Mouse (Mus musculus): ENCODE results near the gene Xrcc6. TPM values are rescaled to one million over a fixed set of nuclear protein-coding genes. Genes with fewer than 3 reads are reported as not detected.

The Xrcc6 gene
- polyA plus RNA-seq, 1 experiment, result 23.5 TPM

- no peaks in the 10 kb centered on the region for H3K4me1 ChIP-seq (ENCODE audit: control insufficient read depth, insufficient read depth, low read length)
- TF ChIP-seq CTCF (IDR thresholded peaks at IDR 0.05; ENCODE audit: extremely low read depth, insufficient read depth, low read length), result no peak
- TF ChIP-seq POLR2A (IDR thresholded peaks at IDR 0.05; ENCODE audit: extremely low read depth, insufficient read depth, low read length), result no peak
- H3K27ac ChIP-seq (ENCODE audit: insufficient read depth, low read length), result no peak overlapping the region
- H3K4me3 ChIP-seq (ENCODE audit: insufficient read depth, low read length), result no peak overlapping the region
Measured at GRCm38 (mm10) chr15:82032386-82032785, 44.8 kb downstream of the Xrcc6 start.

- H3K27ac ChIP-seq (ENCODE audit: insufficient read depth, low read length), result no peak within 1 kb of the TSS
- TF ChIP-seq POLR2A (IDR thresholded peaks at IDR 0.05; ENCODE audit: extremely low read depth, insufficient read depth, low read length), result no peak
- no peak for TF ChIP-seq CTCF (IDR thresholded peaks at IDR 0.05; ENCODE audit: extremely low read depth, insufficient read depth, low read length)
- H3K4me1 ChIP-seq (ENCODE audit: control insufficient read depth, insufficient read depth, low read length), result no peaks in the 10 kb centered on the region
Measured at GRCm38 (mm10) chr15:82033762-82034161, 46.1 kb downstream of the Xrcc6 start, which contains the start of gene Desi1. Desi1 (minus strand) TSS chr15:82033862.

GRCm38 (mm10) chr15:82035904-82036689, 48.5 kb downstream of the Xrcc6 start:
- H3K4me3 ChIP-seq (ENCODE audit: insufficient read depth, low read length), result no peak overlapping the region
- H3K27ac ChIP-seq (ENCODE audit: insufficient read depth, low read length), result no peak overlapping the region
- no peak for TF ChIP-seq POLR2A (IDR thresholded peaks at IDR 0.05; ENCODE audit: extremely low read depth, insufficient read depth, low read length)
- 0 out of 2 replicates have a peak, but pooled peaks have one; percentile 13 for TF ChIP-seq CTCF (IDR thresholded peaks at IDR 0.05; ENCODE audit: extremely low read depth, insufficient read depth, low read length)
- no peaks in the 10 kb centered on the region for H3K4me1 ChIP-seq (ENCODE audit: control insufficient read depth, insufficient read depth, low read length)

More at GRCm38 (mm10) chr15:82033762-82034161, 46.1 kb downstream of the Xrcc6 start, which contains the start of gene Desi1:
- no peak within 1 kb of the TSS for H3K4me3 ChIP-seq (ENCODE audit: insufficient read depth, low read length)

- H3K27ac ChIP-seq (ENCODE audit: insufficient read depth, low read length), result no peak overlapping the region
- no peak for TF ChIP-seq POLR2A (IDR thresholded peaks at IDR 0.05; ENCODE audit: extremely low read depth, insufficient read depth, low read length)
- peak; percentile 83 for TF ChIP-seq CTCF (IDR thresholded peaks at IDR 0.05; ENCODE audit: extremely low read depth, insufficient read depth, low read length)
- H3K4me1 ChIP-seq (ENCODE audit: control insufficient read depth, insufficient read depth, low read length), result 0 out of 2 replicates have a peak, but pooled peaks cover 2% of the 10 kb centered on the region
- no peak overlapping the region for H3K4me3 ChIP-seq (ENCODE audit: insufficient read depth, low read length)
Measured at GRCm38 (mm10) chr15:82040650-82041049, 53.0 kb downstream of the Xrcc6 start.

GRCm38 (mm10) chr15:82044166-82044784, 56.6 kb downstream of the Xrcc6 start:
- Histone ChIP-seq H3K4me1 (ENCODE audit: control insufficient read depth, insufficient read depth, low read length) (peaks cover 3% of the 10 kb centered on the region; the same call in 1 of the 2 replicates), H3K4me3 (ENCODE audit: insufficient read depth, low read length) (no peak overlapping the region), H3K27ac (ENCODE audit: insufficient read depth, low read length) (no peak overlapping the region)
- TF ChIP-seq CTCF (IDR thresholded peaks at IDR 0.05; ENCODE audit: extremely low read depth, insufficient read depth, low read length), result no peak
- TF ChIP-seq POLR2A (IDR thresholded peaks at IDR 0.05; ENCODE audit: extremely low read depth, insufficient read depth, low read length), result no peak

GRCm38 (mm10) chr15:82046246-82046891, 58.7 kb downstream of the Xrcc6 start:
- TF ChIP-seq CTCF (IDR thresholded peaks at IDR 0.05; ENCODE audit: extremely low read depth, insufficient read depth, low read length), result no peak
- no peak for TF ChIP-seq POLR2A (IDR thresholded peaks at IDR 0.05; ENCODE audit: extremely low read depth, insufficient read depth, low read length)
- Histone ChIP-seq H3K4me1 (ENCODE audit: control insufficient read depth, insufficient read depth, low read length) (peaks cover 3% of the 10 kb centered on the region; the same call in 1 of the 2 replicates), H3K4me3 (ENCODE audit: insufficient read depth, low read length) (peak overlapping the region; percentile 84), H3K27ac (ENCODE audit: insufficient read depth, low read length) (no peak overlapping the region)

- H3K27ac ChIP-seq (ENCODE audit: insufficient read depth, low read length), result peak within 1 kb of the TSS; percentile 90
- H3K4me3 ChIP-seq (ENCODE audit: insufficient read depth, low read length), result peak within 1 kb of the TSS; percentile 84
- peak; percentile 84 for TF ChIP-seq POLR2A (IDR thresholded peaks at IDR 0.05; ENCODE audit: extremely low read depth, insufficient read depth, low read length)
- no peak for TF ChIP-seq CTCF (IDR thresholded peaks at IDR 0.05; ENCODE audit: extremely low read depth, insufficient read depth, low read length)
- peaks cover 3% of the 10 kb centered on the region; the same call in 1 of the 2 replicates for H3K4me1 ChIP-seq (ENCODE audit: control insufficient read depth, insufficient read depth, low read length)
Measured at GRCm38 (mm10) chr15:82047080-82047883, 59.6 kb downstream of the Xrcc6 start, which contains the start of gene Snu13. Snu13 (minus strand) TSS chr15:82047598.

GRCm38 (mm10) chr15:82052544-82052943, 64.9 kb downstream of the Xrcc6 start:
- Histone ChIP-seq H3K4me3 (ENCODE audit: insufficient read depth, low read length) (no peak overlapping the region), H3K27ac (ENCODE audit: insufficient read depth, low read length) (no peak overlapping the region)
- TF ChIP-seq POLR2A (IDR thresholded peaks at IDR 0.05; ENCODE audit: extremely low read depth, insufficient read depth, low read length) (no peak), CTCF (IDR thresholded peaks at IDR 0.05; ENCODE audit: extremely low read depth, insufficient read depth, low read length) (no peak)

More at GRCm38 (mm10) chr15:82052544-82052943, 64.9 kb downstream of the Xrcc6 start:
- no peaks in the 10 kb centered on the region for H3K4me1 ChIP-seq (ENCODE audit: control insufficient read depth, insufficient read depth, low read length)

All from cortical plate, adult 2 months (tissue).